Mouse (Mus musculus) thymus, postnatal 10 days (tissue): ENCODE results near the gene Sipa1l1.
A peak's percentile ranks its signal among the peaks of the same experiment; 100 is the strongest.

Experiments
- DNase-seq, 2 experiments: peaks; one replicate each; pipeline ENCODE4 v3.0.0; 2021; ENCODE audit warnings: low spot score in 2 of 2

Gene Sipa1l1

DNA sequence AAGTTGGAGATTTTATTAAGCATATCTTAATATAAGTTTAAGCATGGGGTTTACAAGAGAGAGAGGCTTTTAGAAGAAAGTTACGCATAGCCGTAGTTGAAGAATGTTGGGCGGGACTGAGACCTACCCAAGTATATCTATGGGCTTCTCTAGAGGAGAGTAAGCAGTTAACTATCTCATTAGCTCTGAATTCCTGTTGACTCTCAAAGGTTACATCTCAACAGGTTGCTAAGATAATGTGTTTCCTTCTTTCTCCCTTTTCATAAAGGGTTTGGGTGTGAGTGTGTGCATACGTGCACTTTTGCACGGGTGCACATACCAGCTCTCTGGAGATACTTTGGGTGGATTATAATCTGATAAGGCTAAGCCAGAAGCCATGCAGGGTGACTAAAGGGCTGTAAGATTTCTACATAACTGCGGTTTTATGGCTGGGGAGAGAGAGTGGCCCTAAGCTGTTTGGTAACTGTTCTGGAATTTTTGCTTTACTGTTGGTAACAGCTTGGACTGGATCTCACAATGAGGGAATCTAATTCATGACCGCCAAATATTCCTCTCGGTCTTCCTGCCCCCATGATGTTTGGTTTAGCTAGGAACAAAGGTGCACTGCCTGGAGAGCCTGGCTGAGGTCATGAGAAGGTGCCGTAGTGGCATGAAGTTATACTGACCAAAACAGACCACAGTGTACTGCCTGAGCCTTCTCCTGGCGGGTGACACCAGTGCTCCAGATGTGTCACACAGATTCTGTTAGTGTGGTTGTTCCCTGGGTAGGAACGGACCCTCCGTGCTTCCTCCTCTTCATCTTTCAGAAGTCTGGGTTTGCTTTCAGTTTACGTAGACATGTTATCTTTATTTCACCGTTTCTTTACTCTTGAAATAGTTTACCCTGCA, 78.5 kb downstream of the Sipa1l1 start:
- no peak for DNase-seq

DNA sequence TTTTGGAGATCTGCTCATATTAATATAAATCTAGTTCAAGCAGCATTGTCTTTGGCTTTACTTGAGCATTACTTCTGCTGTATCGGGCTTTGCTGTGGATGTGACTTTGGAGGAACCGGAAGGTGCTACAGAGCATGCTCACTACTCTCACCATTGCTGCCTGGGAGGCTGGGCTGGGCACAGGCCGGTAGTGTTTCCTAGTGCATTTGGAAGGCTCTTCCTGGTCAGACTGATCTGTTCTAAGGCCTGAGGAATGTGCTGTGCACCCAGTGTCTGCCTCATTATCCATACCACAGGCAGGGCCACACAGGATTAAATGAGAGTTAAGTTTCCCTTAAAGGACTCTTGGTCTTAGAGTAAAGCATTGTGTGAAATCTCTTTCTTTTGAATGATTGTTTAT, 79.4 kb downstream of the Sipa1l1 start:
- DNase-seq = no peak

DNA sequence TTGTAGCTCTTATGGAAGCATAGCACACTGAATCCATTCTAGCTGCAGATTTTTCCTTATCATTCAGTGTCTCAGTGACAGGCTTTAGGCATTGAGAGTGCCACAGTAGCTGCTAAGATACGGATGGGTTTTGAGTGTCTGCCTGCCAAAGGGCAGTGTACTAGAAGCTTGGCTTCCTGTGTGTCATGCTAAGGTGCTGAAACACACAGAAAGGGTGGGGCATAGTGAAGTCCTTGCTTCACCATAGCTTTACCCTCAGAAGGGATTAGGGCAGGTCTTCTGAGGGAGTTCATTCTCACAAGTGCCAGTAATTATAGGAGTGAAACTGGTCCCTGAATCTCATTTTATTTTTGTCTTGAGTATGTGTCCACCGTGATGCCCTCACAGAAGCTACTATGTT, 82.2 kb downstream of the Sipa1l1 start:
- DNase-seq = no peak

DNA sequence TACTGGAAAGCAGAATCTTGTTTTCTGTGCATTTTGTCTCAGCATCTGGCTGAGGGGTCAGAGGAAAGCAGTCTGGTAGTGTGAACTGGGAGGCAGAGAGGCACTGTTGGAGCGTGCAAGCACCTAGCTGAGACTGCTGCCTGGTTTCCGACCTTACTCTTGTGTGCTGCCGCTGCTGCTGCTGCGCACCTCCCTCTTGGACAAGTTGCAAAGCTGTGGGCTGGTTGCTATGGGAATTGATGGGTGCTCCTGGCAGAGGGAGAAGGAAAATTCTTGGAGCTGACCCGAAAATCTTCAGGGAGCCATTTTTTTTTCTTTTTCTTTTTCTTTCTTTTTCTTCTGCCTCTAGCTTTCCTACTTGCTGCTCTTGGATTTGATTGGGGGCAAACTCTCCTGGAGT, 85.0 kb downstream of the Sipa1l1 start:
- DNase-seq = no peak

DNA sequence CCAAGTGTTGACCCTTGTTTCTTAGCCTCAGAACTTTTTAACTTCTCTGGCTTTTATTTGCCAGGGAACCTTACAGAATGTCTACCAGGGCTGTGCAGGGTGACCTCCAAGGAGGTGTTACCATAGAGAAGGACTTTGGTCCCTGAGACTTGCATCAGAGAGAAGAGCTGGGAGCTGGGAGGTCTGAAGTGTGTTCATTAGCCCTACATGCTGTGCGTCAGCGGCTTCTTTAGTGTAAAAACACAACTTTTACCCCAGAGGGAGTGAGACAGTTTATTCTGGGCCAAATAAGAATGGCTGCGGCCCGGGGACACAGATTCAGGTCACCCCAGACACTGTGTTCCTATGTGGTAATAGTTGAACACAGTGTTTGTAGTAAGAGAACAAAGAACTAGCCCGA, 86.9 kb downstream of the Sipa1l1 start:
- no peak for DNase-seq

DNA sequence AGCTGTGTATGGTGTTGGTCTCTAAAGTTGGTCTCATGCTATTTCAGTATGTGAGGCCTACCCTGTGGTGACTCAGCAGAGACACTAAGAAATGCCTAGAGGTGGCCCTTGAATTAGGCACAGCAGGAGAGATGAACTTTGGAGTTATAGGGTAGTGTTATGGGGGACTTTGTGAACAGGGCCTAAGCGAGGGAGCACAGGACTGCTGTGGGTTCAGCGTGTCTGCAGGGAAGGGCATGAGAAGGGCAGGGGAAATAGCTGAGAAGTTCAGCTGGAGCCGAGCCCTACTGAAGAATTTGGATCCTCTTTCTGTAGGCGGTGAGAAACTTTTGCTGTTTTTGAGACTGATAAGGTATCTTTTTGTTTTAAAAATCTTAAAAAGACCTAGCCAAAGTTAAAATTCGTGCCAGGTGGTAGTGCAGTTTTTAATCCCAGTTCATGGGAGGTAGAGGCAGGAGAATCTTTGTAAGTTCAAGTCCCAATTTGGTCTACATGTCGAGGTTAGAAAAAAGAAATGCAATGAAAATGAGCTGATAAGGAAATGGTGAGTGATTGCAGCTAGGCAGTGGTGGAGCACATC, 87.9 kb downstream of the Sipa1l1 start:
- no peak for DNase-seq

DNA sequence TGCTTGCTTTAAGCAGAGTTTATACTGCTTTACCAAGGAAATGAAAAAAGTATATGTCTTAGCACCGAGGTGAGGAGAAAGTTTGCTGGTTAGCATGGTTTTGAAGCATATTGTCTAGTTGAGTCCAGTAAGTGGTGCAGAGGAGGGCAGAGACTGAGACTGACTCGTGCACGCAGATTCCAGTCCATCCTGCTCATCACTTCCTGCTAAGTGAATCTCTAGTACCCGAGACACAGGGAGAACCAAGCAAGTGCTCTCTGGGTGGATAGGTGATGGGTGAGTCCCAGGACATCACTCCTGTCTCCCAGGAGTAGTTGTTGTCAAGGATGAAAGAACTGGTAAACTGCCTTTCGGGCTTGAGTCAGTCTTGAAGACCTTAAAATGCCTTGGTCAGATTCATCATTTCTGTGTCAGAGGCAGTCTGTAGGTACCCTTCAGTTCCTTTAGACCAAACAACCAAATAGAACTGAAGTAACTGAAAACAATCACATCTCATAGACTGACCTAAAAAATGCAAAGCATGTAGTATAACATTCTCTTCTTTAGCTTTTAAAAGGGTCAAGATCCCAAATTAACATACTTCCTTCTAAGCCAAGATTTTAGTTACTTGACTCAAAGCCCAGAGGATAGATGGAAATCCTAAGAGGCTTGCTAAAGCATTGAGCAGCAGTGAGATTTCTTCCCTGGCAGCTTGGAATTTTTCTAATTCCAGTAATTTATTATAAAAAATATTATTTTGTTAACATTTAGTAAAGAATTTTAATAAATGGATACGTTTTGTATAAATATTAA, 89.1 kb downstream of the Sipa1l1 start:
- no peak for DNase-seq

DNA sequence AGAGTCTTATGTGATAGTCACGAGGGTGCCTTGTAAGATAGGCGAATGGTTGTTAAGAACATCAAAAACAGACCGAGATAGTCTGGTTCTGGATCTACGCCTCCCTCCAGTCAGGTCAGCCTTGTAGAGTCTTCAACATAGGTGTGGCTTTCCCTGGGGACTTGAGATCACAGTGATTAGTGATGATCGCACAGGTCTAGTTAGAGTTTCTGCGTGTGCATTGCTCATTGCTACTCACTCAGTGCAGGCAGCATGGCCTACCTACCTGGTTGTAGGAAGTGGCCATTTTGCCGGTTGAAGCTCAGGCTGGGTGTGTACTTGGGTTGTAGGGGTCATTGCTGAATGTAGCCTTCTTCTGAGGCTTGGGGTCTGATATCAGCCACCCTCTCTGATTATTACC, 94.3 kb downstream of the Sipa1l1 start:
- no peak for DNase-seq

DNA sequence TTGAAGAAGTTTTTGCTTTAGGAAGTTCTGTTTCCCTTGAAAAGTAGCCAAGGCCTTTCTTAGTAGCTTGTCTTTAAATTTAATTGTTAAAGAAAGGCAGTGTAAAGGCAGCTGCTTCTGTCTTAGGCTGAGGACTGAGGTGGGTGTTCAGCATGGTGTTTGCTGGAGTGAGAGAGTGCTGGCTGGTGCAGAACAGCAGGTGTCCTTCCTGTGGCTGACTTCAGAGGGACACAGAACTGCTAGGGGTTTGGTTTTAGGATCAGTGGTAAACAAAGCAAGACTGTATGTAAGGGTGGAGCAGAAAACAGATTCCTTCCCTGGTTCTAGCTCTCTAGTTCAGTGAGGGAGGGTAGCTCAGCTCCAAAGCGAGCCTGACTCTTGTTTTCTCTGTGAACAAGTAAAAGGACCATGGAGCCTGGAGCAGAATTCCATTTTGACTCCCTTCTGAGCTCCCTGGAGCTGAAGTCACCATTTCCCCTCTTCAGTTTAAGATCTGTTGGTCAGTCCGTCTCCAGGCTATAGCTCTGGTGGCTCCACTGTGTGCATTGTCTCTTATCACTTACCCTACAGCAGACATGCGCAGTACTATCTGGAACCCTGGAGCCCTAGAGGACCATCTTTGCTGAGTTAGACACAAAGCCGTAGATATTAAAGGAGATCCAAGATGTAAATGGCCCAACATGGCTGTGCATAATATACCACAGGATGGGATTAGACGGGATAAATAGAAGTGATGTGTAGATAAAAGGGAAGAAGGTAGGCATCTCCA, 95.1 kb downstream of the Sipa1l1 start:
- DNase-seq = peak; percentile 56 to 58

DNA sequence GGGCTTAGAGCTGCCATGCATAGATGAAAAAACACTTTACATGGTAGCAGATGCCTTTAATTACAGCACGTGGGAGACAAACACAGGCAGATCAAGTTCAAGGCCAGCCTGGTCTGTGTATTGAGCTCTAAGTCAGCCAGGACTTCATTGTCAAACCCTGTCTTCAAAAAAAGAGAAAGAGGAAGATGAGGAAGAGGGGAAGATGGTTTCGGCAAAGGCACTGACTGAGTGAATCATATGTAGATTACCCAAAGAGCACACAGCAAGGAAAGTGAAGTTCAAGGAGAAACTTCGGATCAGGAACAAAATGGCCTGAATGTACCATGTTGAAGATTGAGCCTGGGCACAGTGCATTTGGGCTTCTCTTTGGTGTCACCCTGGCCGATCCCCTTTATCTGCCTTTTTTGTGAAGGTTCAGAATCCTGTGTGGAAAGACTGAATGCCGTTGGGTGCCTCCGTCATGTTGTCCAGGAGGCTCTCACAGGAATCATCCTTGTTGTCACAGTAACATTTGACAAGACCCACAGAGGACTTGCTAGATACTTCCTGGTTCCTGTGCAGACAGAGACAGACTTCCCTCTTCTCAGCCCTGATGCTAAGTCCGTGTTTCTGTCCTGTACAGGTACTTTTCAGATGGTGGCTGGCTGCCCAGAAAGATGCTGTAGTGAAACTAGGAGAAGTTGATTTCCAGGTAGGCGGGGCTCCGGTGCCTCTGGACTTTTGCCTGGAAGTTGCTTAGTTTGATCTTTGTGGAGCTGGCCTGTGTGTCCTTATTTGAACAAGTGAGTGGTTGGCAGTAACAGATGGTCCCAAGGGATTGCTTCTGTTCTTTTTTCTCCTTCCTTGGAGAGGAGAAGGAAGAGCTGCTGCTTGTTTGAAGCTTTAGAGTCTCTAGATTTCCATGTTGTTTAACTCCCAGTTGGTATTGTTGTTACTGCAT, 96.5 kb downstream of the Sipa1l1 start:
- DNase-seq = no peak

DNA sequence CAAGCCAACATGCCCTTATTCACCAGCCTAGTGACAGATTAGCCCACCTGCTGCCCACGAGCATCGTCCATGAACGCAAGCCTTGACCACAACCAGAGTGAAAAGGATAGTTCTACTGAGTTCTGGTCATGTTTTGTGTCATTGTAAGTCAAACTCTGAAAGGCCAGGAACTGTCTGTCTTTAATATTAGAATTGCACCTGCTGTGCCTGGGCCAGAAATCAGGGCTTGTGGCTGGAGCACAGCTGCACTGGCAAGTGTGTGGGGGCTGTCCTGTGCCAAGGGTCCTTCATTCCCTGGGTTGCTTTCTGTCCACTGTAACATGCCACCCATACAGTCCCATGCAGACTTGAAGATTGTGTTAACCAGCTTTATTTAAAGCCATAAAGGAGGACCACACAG, 102.3 kb downstream of the Sipa1l1 start:
- no peak for DNase-seq

DNA sequence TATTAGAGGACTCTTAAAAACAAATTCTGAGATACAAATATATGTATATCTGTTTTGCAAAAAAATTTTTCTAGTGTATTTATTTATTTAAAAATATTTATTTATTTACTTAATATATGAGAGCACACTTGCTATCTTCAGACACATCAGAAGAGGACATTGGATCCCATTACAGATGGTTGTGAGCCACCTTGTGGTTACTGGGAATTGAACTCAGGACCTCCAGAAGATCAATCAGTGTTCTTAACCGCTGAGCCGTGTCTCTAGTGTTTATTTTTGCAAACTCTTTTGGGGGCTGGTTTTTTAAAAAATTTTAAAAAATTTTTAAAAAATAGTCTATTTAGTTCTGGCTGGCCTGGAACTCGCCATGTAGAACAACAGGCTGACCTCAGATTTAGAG, 104.4 kb downstream of the Sipa1l1 start:
- DNase-seq = no peak

DNA sequence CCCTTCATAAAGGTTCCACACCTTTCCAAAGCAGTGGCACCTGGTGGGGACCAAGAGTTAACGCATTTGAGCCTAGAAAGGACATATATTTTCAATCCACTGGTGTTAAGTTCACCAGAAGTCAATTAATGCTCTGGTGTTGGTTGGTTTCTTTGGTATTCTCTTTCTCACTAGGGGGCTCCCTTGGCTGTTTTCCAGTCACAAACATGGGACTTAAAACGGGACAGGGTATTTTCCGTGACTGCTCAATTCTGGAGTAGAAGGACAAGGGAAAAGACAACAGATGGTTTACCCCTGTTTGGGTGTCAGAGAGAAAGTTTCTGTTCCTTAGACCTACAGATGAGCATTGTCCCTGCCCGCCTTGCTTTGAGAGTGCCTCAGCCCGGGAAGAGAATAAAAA, 105.5 kb downstream of the Sipa1l1 start:
- DNase-seq = no peak

DNA sequence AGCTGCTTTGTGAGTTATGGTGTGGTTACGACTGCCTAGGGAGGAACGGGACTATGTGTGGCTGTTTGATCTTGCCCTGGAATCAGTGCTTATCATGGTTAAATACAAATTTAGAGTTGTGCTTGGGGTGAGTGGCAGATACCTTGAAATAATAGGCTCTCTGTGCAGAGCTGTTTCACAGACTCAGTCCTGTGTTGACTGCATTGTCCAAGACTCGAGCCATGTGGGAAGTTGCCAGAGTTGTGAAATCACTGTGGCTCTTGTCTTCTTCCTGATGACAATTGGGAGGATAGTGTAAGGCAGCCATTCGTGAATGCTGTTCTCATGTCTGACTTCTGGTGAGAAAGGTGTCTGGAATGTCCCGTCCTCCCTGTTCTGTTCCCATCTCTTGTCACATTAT, 106.6 kb downstream of the Sipa1l1 start:
- no peak for DNase-seq

DNA sequence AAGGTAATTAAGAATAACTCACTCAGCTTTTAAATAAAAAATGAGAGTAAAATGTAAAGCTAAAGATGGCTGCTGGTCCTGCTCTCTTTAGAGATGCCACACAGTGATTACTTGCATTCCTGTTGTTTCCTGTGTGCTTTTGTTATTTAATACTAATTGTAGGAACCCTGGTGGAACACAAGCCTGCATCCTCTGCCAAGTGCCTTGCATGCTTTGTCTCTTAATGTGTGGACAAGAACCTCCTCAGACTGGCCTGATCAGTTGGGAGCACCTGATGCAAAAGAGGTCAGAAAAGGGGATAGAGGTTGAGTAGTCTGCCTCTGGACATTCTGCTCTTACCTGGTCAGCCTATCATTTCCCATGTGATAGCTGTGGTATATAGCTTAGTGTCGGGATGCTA, 107.5 kb downstream of the Sipa1l1 start:
- DNase-seq = no peak

DNA sequence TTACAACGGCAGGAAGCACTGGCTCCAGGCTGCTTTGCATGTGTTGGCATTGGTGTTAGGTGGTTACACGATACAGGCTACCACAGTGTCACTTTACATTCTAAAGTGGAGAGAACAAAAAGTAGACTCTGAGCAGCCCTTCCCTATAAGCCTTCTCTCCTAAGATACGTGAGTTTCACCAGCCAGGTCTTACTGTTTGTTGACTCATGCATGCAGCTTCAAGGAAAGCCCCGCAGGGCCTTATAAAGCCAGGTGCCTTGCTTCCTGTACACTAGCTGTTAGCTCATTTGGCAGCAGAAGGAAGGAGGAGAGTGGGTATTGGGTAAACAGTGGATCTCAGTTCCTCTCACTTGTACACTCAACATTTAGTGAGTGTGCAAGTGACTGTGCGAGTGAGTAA, 115.5 kb downstream of the Sipa1l1 start:
- DNase-seq = peak; percentile 54 to 67

DNA sequence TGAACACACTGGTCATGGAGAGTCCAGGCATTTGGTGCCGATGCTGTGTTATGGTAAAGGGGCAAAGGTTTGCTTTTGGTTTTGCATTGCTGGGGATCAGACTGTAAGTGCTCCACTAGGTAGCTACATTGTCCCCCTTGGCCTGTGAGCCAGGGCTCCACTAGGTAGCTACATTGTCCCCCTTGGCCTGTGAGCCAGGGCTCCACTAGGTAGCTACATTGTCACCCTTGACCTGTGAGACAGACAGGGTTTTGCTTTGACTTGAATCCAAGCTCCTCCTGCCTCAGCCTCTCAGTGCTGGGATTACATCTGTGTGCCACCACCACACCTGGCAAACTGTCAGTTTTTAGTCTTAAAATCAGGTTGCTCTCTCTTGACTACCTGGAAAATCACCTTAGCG, 115.9 kb downstream of the Sipa1l1 start:
- DNase-seq = no peak

DNA sequence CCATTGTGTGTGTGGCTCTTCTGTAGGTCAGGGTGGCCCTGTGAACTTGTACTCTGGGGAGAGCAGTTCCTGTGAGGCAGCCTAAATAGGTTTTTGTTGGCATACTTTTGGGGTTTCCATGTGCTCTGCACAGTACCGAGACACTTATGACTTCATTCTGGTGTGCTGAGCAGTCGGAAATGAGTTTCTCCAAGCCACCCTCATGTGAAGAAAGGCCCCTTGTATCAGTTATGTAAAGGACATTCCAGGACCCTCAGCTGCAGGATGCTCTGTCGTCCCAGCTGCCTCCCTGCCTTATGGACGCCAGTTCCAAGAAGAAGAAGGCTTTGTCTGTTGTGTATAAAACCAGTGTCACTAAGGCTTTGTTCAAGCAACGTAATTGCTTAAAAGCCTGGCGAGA, 116.9 kb downstream of the Sipa1l1 start:
- peak in 1 of 2 experiments; percentile 2 for DNase-seq

DNA sequence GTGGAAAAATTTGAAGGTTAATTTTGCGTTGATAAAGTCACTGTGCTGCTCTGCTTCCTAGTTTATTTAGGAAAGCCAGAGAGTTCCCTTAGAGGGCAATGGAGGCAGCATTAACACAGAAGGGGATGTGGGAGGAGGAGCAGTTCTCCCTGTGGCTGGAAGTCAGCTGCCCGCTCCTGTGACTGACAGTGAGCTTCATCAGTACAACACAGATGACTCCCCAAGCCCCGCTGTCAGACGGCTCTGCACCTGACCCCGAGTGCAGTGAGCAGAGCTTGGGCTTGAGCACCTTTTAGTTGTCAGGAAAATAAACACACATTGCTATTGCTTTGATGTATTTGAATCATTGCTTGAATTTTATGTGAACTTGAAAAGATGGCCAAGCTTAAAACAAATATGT, 117.7 kb downstream of the Sipa1l1 start:
- no peak for DNase-seq

DNA sequence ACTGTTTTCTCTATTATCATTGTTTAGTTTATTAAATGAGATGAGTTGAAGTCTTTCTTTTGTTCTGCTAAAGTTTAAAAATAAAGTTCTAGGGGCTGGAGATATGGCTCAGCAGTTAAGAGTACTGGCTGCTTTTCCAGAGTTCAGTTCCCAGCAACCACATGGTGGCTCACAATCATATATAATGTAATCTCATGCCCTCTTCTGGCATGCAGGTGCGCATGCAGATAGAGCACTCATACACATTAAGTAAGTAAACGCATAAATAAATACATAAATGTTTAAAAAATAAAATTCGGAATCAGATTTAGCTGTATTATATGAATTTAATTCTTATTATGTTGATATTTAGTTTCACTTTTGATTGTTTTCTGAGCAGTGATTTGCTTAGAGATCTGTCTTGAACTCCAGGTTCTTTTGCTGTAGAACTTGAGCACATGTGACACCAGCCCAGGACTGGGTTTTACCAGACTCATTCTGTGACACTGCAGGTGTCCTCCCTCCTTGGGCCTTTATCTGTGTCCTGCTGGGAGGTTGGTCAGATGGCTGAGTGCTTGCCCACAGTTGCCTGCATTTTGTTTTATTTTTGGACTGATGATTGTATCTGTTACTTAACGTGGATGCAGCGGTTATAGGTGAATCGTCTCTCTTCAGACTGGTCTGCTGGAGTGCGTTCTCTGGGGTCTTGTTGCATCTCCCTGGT, 124.6 kb downstream of the Sipa1l1 start:
- DNase-seq = no peak
